Mouse (Mus musculus): ENCODE measurements around the gene Lama1. TPM values are rescaled to one million over a fixed set of nuclear protein-coding genes. Genes with fewer than 3 reads are reported as not detected.
"Not testable (repeated sequence)": the region's sequence is repeated elsewhere in the genome, so short reads cannot be mapped to it uniquely, and the experiment has no call there.

The Lama1 gene
- polyA plus RNA-seq, 1 experiment from 2014 or later = 0.72 TPM

DNA sequence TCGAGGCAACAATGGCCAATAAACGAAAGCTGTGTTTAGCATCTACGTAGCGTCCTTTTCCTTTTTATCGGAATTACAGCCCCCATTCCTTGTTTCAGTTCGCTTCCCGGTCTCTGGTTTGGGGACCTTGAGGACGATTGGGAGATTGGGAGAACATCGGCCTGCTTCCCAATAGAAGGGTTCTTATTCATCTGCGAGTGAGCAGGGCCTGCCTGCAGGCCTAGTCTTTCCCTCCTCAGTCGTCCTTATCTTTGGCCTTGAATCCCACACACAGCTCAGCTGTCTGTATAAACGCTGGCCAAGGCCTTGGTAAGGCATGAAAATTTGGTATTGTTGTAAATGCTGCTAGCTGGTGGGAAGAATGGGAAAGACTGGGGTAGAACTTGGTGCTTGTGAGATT lies 36.5 kb downstream of the Lama1 start:
- Histone ChIP-seq H3K4me1 (ENCODE audit: insufficient read depth) (peaks cover 6% of the 10 kb centered on the region; the same call in 1 of the 2 replicates), H3K4me2 (ENCODE audit: low read depth, low read length) (no peak overlapping the region), H3K36me3 (replicated peaks; ENCODE audit: insufficient read depth, low read length) (no peaks in the 10 kb centered on the region), H3K9me3 (ENCODE audit: low read length) (no peaks in the 10 kb centered on the region), H3K4me3 (ENCODE audit: low read depth, low read length) (no peak overlapping the region), H3K27ac (ENCODE audit: low read depth) (no peak overlapping the region), H3K27me3 (ENCODE audit: insufficient read depth, low read length) (no peaks in the 10 kb centered on the region), H3K9ac (replicated peaks) (no peak overlapping the region)
- no peak for TF ChIP-seq EP300 (IDR thresholded peaks at IDR 0.05; ENCODE audit: low read depth)
- no peak for TF ChIP-seq CTCF (IDR thresholded peaks at IDR 0.05; ENCODE audit: low read depth)
- no peak for DNase-seq
- 57% methylated on average over 12 of the region's 12 CpGs for WGBS (ENCODE audit: insufficient replicate concordance)
- ATAC-seq = no peak

GRCm38 (mm10) chr17:67735722-67736121 lies 38.7 kb downstream of the Lama1 start:
- Histone ChIP-seq H3K27ac (ENCODE audit: low read depth) (no peak overlapping the region), H3K4me1 (ENCODE audit: insufficient read depth) (peaks cover 6% of the 10 kb centered on the region; the same call in 1 of the 2 replicates), H3K27me3 (ENCODE audit: insufficient read depth, low read length) (no peaks in the 10 kb centered on the region), H3K9ac (replicated peaks) (no peak overlapping the region), H3K4me3 (ENCODE audit: low read depth, low read length) (no peak overlapping the region), H3K36me3 (replicated peaks; ENCODE audit: insufficient read depth, low read length) (no peaks in the 10 kb centered on the region), H3K9me3 (ENCODE audit: low read length) (no peaks in the 10 kb centered on the region), H3K4me2 (ENCODE audit: low read depth, low read length) (no peak overlapping the region)
- ATAC-seq (no peak), DNase-seq (no peak)
- TF ChIP-seq CTCF (IDR thresholded peaks at IDR 0.05; ENCODE audit: low read depth) = no peak
- no peak for TF ChIP-seq EP300 (IDR thresholded peaks at IDR 0.05; ENCODE audit: low read depth)
- WGBS (ENCODE audit: insufficient replicate concordance) = 55% methylated on average over 6 of the region's 6 CpGs

DNA sequence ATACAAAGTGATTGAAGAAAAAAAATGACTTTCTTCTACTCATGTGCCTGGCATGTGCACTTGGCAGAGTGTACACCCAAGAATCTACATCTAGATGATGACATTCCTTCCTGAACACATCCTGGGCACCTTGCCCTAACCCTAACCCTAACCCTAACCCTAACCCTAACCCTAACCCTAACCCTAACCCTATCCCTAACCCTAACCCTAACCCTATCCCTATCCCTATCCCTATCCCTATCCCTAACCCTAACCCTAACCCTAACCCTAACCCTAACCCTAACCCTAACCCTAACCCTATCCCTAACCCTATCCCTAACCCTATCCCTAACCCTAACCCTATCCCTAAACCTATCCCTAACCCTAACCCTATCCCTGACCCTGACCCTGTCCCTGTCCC lies 44.2 kb downstream of the Lama1 start:
- not testable (repeated sequence) for H3K36me3 ChIP-seq (replicated peaks; ENCODE audit: insufficient read depth, low read length); H3K27ac ChIP-seq (ENCODE audit: low read depth); ATAC-seq; H3K9me3 ChIP-seq (ENCODE audit: low read length); H3K4me2 ChIP-seq (ENCODE audit: low read depth, low read length); H3K4me1 ChIP-seq (ENCODE audit: insufficient read depth); H3K27me3 ChIP-seq (ENCODE audit: insufficient read depth, low read length); H3K4me3 ChIP-seq (ENCODE audit: low read depth, low read length)
- peak overlapping the region; percentile 61; the same call in 1 of the 2 replicates for H3K9ac ChIP-seq (replicated peaks)
- peak; percentile 34 for DNase-seq

DNA sequence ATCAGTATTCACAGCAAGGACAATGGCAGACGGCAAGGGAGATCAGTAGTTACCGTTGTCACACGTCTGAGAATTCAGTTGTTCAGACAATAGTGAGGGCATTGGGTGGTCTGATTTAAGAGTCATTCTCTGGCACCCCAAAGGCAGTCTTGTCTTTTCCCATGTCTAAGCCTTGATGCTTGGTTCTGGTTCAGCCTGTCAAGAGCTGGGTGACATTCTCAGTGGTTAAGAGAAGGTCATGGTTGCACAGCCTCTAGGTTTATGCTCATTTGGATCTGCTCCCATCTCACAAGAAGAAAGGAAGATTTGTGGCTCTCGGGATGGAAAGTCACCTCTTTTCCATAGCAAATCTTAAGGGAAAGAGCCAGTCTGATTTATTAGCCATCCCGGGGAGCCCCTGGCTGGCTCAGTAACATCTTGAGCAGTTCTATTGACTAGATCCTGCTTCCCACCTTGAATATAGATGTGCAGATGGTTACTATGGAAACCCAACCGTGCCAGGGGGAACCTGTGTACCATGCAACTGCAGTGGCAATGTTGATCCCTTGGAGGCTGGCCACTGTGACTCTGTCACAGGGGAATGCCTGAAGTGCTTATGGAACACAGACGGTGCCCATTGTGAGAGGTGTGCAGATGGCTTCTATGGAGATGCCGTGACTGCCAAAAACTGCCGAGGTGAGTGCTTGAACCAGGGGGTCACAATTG lies 67.3 kb downstream of the Lama1 start:
- DNase-seq = no peak
- WGBS (ENCODE audit: insufficient replicate concordance) = 82% methylated on average over 9 of the region's 9 CpGs
- TF ChIP-seq EP300 (IDR thresholded peaks at IDR 0.05; ENCODE audit: low read depth) = no peak

GRCm38 (mm10) chr17:67773608-67774007 lies 76.5 kb downstream of the Lama1 start:
- TF ChIP-seq EP300 (IDR thresholded peaks at IDR 0.05; ENCODE audit: low read depth) = no peak
- no peak for TF ChIP-seq CTCF (IDR thresholded peaks at IDR 0.05; ENCODE audit: low read depth)
- ATAC-seq (no peak), DNase-seq (no peak)
- Histone ChIP-seq H3K4me2 (ENCODE audit: low read depth, low read length) (no peak overlapping the region), H3K9ac (replicated peaks) (no peak overlapping the region), H3K36me3 (replicated peaks; ENCODE audit: insufficient read depth, low read length) (0 out of 2 replicates have a peak, but pooled peaks cover 2% of the 10 kb centered on the region), H3K27ac (ENCODE audit: low read depth) (no peak overlapping the region), H3K9me3 (ENCODE audit: low read length) (no peaks in the 10 kb centered on the region), H3K4me3 (ENCODE audit: low read depth, low read length) (no peak overlapping the region), H3K27me3 (ENCODE audit: insufficient read depth, low read length) (no peaks in the 10 kb centered on the region), H3K4me1 (ENCODE audit: insufficient read depth) (no peaks in the 10 kb centered on the region)
- WGBS (ENCODE audit: insufficient replicate concordance) = 85% methylated on average over 8 of the region's 8 CpGs

More for the DNA sequence above, 67.3 kb downstream of the Lama1 start:
- Histone ChIP-seq H3K4me3 (ENCODE audit: low read depth, low read length) (no peak overlapping the region), H3K9ac (replicated peaks) (no peak overlapping the region), H3K4me1 (ENCODE audit: insufficient read depth) (no peaks in the 10 kb centered on the region), H3K9me3 (ENCODE audit: low read length) (no peaks in the 10 kb centered on the region), H3K27me3 (ENCODE audit: insufficient read depth, low read length) (no peaks in the 10 kb centered on the region), H3K36me3 (replicated peaks; ENCODE audit: insufficient read depth, low read length) (0 out of 2 replicates have a peak, but pooled peaks cover 3% of the 10 kb centered on the region), H3K4me2 (ENCODE audit: low read depth, low read length) (no peak overlapping the region), H3K27ac (ENCODE audit: low read depth) (no peak overlapping the region)
- no peak for ATAC-seq

GRCm38 (mm10) chr17:67776764-67777163 lies 79.7 kb downstream of the Lama1 start:
- Histone ChIP-seq H3K4me3 (ENCODE audit: low read depth, low read length) (no peak overlapping the region), H3K4me1 (ENCODE audit: insufficient read depth) (no peaks in the 10 kb centered on the region), H3K9me3 (ENCODE audit: low read length) (no peaks in the 10 kb centered on the region), H3K27ac (ENCODE audit: low read depth) (no peak overlapping the region), H3K4me2 (ENCODE audit: low read depth, low read length) (no peak overlapping the region), H3K9ac (replicated peaks) (no peak overlapping the region), H3K36me3 (replicated peaks; ENCODE audit: insufficient read depth, low read length) (no peaks in the 10 kb centered on the region), H3K27me3 (ENCODE audit: insufficient read depth, low read length) (no peaks in the 10 kb centered on the region)
- peak; percentile 48 for TF ChIP-seq CTCF (IDR thresholded peaks at IDR 0.05; ENCODE audit: low read depth)
- no peak for TF ChIP-seq EP300 (IDR thresholded peaks at IDR 0.05; ENCODE audit: low read depth)
- ATAC-seq (no peak), DNase-seq (no peak)
- WGBS (ENCODE audit: insufficient replicate concordance) = 67% methylated on average over 9 of the region's 9 CpGs
